Mouse (Mus musculus) testis, adult 2 months (tissue): ENCODE measurements at regions not wholly inside any gene's neighbourhood (a gene's known extent, or its start where the extent isn't known, plus 50 kb on each side); places are given as distances from the start of the nearest gene placed in this dataset.

ENCODE experiments used
- CTCF ChIP-seq: fragments of 200-500 bp; IDR thresholded peaks from 2 replicates; pipeline ENCODE4 v1.5.1; 2012; ENCODE audit warnings: low read depth, mild to moderate bottlenecking, inconsistent platforms, low read length, moderate library complexity; ENCODE audit not compliant: control insufficient read depth, insufficient read depth, insufficient replicate concordance
- POLR2A ChIP-seq: fragments of 200-500 bp; IDR thresholded peaks from 2 replicates; pipeline ENCODE4 v1.6.1; 2012; ENCODE audit warnings: low read depth, mild to moderate bottlenecking, inconsistent platforms, low read length, moderate library complexity; ENCODE audit not compliant: control insufficient read depth

DNA sequence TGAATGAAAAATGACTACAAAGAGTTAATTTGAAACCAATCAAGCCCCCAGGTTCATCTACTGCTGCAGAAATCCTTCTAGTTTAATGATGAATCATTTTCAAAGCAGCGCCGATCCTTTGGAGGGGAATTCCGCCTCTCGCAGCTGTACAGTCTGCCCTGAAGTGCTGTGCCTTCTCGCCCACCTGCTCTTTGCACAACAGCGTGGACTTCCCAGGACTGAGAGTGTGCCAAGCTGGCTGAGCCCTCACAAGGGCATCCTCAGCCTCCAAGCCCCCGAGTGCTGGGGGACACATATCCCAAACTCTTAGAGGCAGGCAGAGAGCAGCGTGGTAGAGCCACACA is 186.7 kb upstream of the Lef1 start:
- TF ChIP-seq POLR2A, result no peak
- no peak for TF ChIP-seq CTCF
